Mouse (Mus musculus): ENCODE data around the gene Taar1.

Taar1 gene

DNA sequence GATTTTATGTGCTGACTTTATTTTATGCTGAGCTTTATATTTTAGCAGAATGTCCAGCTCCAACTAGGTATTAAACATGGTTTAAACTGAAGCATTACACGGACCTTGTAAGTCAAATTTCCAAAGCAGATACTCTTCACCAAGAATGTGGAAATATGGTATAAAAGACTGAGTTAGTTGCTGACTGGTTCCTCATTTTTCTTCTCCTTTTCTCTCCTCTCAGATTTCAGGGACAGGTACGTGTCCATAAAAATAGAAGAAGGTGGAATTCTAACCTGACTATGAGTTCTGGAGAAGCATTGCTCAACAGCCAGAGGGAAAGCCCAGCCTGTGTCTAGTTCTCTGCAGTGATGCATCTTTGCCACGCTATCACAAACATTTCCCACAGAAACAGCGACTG lies at the start of gene Taar1:
TSS of gene Taar1 (plus strand) at position 301 of the 400 bp plus-strand sequence.
- no peak for DNase-seq (ENCODE audit: low spot score)

DNA sequence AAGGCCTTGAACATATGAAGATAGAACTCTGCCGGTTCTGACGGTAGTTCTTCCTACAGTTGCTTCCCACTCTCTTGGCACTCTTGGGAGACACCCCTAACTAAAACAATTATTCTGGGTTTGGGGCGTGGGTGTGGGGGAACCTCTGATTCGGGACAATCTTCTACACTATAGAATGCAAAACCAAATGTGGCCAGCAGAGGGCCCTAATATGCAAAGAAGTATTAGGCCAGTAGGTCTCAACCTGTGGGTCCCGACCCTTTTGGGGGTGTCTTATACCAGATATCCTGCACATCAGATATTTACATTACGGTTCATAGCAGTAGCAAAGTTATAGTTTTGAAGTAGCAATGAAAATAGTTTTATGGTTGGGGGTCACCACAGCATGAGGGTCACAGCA lies 39.5 kb upstream of the Taar1 start:
- peak; percentile 24 for DNase-seq (ENCODE audit: low spot score)

DNA sequence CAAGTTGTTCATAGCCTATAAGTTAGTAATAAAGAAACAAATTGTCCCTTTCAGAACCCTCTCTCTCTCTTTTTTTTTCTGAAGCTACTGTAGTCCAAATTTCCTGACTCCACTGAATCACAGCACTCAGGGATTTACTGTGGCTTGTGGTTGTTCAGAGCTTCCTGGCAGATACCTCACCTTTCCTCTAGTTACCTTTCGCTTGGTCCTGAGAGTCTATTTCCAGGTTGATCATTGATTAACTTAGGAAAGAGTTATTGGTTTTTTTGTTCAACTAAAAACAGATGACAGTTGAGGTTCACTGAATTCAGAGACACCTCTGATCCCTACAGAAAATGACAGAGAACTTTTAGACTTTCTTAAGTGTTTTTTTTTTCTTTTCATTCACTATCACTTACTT lies 35.2 kb upstream of the Taar1 start:
- DNase-seq (ENCODE audit: low spot score) = no peak

DNA sequence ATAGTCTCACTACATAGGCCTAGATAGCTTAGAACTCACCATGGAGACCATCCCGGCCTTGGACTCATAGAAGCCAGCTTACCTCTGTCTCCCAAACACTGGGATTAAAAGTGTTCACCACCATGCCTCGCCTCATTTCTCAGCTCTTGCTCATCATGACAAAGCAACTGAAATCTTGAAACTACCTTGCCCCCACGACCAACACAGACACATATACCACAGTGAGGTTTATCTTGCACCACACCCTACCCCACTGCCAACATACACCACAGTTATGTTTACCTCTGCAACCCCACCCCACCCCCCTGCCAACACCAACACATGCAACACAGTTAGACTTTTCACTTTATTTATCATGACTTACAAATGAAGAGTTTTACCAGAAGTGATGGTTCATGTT lies 34.1 kb upstream of the Taar1 start:
- DNase-seq (ENCODE audit: low spot score) = no peak

DNA sequence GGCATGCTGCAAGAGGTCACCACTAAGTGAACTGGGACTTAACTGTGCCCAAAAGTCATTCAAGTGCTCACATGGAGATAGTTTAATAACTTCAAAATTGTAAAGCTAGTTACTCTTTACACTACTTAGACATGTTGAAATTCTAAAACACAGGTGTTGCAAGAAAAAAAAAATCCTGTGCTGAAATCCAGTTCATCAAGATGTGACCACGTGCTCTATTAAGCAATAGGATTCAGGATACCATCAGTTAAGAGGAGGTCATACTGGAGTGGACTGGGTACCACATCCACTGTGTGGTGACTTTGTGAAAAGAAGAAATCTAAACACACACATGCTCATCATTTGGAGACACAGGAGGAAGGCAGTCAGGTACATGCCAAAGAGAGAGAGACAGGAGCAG lies 27.2 kb upstream of the Taar1 start:
- DNase-seq (ENCODE audit: low spot score) = no peak

DNA sequence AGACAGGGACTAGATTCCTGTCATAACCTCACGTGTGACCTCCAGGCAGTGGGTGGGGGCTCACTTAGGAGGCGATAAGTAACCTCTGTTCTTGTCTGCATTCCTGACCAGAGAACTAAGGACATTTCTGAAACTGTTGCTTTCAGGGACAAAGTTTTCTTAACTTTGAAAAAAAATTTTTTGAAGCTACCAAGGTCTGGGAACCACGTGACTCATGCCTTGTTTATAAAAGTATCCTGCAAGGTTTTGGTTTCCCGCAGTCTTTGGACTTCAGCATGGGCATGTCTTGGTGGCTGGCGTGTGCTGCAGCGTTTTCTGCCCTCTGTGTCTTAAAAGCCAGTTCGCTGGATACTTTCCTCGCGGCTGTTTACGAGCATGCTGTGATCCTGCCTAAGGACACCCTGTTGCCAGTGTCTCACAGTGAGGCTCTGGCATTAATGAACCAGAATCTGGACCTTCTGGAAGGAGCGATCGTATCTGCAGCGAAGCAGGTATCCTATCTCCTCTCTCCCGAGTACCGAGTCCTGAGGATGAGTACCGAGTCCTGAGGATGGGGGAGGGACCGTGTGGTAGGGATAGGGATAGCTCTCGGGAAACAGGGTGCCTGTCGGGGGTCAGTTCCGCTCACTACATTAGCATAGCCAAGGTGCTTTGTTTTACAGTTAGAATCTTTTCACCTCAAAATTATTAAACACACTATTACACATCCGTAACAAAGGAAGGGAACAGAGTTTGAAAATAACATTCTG lies 25.4 kb upstream of the Taar1 start, which contains the start of gene Vnn1:
TSS of gene Vnn1 (plus strand) at position 88 of the 749 bp plus-strand sequence.
- no peak for DNase-seq (ENCODE audit: low spot score)

DNA sequence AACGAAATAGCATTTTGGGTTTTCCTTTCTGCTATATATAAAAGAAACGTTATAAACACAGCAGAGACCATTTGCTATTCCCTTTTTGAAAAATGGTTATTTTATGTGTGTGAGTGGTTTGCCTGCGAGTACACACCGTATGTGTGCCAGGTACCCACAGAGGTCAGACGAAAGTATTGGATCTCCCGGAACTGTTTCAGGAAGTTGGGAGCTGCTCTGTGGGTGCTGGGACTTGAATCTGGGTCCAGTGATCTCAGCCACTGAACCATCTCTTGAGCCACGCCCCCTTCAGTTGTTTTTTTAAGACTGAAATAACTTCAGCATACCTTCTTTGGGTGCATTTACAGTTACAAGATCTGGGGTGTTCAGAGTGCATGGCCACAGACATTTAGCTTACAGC lies 24.8 kb upstream of the Taar1 start:
- no peak for DNase-seq (ENCODE audit: low spot score)

DNA sequence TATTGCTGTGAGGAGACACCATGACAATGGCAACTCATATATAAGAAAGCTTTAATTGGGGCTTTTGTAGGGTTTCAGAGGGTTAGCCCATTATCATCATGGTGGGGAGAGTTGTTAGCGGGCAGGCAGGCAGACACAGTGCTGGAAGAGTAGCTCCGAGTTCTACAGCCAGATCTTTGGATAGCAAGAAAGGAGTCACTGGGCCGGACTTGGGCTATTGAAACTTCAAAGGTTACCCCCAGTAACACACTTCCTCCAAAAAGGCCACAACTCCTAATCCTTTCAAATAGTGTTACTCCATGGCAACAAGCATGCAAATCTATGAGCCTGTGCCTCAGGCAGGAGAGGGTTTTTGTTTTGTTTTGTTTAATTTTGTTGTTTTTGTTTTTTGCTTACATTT lies 19.0 kb upstream of the Taar1 start:
- DNase-seq (ENCODE audit: low spot score) = no peak

DNA sequence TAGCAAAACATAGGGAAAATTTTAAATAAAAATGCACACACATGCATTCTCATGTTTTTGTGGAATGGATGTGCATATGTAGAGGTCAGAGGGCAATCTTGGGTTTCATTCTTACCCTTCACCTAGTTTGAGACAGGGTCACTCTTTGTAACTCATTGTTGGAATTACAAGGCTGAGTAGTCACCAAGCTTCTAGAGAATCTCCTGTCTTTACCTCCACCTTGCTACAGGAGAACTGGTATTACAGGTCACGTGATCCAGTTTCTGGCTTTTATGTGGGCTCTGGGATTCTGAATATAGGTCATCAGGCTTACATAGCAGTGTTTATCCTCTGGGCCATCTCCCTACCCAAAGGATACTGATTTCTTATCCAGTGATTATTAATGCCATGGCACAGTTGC lies 14.5 kb upstream of the Taar1 start:
- no peak for DNase-seq (ENCODE audit: low spot score)

DNA sequence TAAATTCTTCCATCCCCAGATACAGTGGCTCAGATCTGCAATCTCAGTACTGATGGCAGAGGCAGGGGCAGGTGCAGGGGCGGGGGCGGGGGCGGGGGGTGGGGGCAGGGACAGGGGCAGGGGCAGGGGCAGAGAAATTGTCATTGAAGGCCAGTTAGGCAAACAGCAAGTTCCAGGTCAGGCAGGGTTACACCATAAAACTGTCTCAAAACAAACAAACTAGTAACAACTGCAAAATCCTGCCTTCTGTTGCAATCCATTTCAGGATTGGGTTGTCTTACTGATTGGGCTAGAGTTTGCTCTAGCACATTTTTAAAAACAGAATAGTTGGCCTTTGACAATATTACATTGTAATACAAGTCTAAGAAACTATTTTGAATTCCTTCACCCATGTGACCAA lies 2.3 kb downstream of the Taar1 start:
- DNase-seq (ENCODE audit: low spot score) = no peak

DNA sequence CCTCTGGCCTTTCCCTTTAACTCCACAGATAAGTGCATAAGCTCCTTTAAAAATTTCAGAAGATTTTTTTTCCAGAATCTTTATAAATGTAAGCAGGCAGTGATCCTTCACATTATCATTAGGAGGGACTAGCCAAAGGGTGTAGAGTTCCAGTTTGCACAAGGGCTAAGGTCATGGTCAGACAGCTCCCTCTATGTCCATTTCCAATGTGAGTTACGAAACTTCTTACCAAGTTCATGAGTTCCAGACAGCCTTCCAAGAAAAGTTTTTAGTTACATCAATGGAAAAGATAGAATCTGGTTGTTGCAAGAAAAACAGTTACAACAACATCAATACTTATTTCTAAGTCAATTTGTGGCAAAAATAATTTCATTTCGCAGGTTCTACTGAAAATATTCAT lies 3.8 kb downstream of the Taar1 start:
- no peak for DNase-seq (ENCODE audit: low spot score)

DNA sequence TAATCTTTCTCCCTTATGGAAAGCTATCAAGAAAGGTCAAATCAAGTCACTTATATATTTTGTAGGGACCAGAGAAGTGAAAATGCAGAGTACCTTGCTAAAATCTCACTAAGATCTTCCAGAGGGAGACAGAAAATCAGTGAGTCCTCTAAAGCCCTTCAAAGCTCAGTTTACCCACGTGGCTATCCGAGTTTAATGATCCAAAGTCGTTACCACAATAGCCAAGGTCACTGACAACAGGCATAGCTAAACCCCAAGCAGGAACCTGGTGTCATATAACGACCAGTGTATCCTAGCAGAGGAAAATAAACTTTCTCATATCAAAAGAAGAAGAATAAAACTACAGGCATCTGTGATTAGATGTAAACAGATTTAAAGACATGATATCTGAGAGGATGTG lies 17.5 kb downstream of the Taar1 start:
- DNase-seq (ENCODE audit: low spot score) = no peak

DNA sequence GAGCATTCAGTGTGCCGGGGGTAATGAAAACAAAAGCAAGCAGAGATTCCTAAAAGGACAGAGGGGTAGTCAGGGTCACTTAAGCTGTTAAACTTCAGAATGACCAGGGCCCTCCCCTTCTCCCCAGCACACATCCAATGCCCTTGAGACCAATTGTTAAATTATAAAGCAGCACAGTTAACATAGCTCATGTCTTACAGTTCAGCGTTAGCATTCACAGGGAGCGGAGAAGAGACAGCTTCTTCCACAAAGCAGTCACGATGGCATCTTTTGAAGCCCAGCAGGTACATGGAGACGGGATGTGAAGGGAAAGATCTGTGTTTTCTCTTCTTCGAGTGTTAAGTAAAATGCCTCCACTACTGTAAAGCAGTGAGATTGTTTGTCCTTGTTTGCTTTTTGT lies 18.2 kb downstream of the Taar1 start, which contains the start of gene Taar2:
TSS of gene Taar2 (plus strand) at position 261 of the 400 bp plus-strand sequence.
- no peak for DNase-seq (ENCODE audit: low spot score)

DNA sequence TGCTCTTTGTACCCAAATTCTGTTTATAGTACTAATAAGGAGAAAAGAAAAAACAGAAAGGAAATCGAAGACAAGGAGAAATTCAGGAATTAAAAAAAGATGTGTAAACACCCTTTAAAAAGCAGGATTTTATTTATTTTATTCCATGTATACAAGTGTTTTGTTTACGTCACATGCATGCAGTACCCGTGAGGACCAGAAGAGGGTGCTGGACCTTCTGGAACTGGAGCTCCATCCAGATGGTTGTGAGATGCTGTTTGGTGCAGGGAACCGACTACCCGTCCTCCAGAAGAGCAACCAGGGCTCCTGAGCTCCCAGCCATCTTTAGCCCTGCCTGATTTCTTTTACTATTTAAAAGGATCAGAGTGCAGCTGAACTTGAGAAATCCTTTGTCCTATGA lies 22.3 kb downstream of the Taar1 start:
- DNase-seq (ENCODE audit: low spot score) = no peak

DNA sequence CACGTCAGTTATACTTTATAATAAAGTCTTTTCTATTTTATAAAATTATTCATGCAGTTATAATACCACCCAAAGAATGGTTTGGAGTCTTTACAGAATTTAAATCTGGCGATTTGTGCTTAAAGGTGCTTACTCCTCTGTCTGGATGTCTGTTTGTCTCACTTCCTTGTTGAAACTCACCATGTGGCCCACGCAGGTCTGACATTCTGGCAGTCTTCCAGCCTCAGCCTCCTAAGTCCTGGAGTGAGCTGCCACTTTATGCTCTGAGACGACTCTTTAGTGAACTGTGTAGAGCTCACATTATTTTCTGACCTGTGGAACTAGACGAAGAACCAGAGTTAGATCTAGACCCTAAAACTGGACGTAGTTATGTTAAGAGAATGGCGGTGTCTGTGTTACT lies 27.9 kb downstream of the Taar1 start:
- no peak for DNase-seq (ENCODE audit: low spot score)

DNA sequence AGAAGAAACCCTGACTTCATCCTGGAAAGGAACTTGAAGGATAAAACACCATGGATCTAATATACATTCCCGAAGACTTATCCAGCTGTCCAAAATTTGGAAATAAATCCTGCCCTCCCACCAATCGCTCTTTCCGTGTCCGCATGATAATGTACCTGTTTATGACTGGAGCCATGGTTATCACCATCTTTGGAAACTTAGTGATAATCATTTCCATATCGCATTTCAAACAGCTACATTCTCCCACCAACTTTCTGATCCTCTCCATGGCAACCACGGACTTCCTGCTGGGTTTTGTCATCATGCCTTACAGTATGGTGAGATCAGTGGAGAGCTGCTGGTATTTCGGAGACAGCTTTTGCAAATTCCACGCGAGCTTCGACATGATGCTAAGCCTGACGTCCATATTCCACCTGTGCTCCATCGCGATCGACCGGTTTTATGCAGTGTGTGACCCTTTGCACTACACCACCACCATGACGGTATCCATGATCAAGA lies 29.4 kb downstream of the Taar1 start, which contains the start of gene Taar3:
TSS of gene Taar3 (plus strand) at position 51 of the 498 bp plus-strand sequence.
- no peak for DNase-seq (ENCODE audit: low spot score)

DNA sequence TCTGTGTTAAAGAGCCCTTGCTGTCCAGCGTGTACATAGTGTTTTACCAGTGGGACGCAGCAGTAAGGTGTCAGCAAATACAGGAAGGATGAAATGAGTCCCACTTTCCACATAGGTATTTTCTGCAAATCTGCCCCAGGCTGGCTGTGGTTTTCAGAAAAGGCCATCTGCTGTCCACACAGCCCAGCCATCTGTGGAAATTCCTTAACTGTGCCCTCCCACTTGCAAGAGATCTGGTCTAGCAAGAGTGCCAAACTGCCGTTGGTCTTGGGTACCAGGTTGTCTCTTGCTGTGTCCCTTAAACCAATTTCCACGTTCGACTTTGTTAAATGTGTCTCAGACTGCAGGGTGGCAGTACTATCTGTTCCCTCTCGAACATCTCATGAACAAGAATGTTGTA lies 31.6 kb downstream of the Taar1 start:
- DNase-seq (ENCODE audit: low spot score) = no peak

DNA sequence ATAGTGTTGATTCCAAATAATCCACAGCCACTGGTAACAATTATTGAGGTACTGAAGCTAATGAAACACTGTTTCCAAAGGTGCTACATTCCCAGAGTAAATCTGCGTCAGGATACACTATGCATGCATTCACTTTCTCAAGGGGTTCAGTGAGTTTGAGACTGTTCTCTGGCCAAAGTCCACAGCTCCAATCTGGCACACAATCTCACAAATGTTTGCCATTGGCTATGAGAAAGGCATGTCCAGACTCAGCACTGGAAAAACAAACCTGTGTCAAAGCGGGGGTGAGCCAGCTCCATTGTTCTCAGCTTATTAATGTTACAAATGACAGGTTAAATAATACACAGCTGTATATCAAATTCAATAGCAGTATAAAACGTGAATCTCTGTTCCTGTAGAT lies 38.9 kb downstream of the Taar1 start:
- no peak for DNase-seq (ENCODE audit: low spot score)

DNA sequence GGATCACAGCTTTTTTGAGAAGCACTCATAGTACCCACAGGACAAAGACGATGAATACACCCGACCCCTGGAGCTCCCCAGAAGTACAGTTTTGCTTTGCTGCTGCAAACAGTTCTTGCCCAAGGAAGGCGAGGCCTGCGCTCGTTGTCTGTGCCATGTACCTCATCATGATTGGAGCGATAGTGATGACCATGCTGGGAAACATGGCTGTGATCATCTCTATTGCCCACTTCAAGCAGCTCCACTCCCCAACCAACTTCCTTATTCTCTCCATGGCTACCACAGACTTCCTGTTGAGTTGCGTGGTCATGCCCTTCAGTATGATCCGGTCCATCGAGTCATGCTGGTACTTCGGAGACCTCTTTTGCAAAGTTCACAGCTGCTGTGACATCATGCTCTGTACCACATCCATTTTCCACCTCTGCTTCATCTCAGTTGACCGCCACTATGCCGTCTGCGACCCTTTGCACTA lies 40.3 kb downstream of the Taar1 start, which contains the start of gene Taar4:
TSS of gene Taar4 (plus strand) at position 51 of the 472 bp plus-strand sequence.
- DNase-seq (ENCODE audit: low spot score) = no peak

DNA sequence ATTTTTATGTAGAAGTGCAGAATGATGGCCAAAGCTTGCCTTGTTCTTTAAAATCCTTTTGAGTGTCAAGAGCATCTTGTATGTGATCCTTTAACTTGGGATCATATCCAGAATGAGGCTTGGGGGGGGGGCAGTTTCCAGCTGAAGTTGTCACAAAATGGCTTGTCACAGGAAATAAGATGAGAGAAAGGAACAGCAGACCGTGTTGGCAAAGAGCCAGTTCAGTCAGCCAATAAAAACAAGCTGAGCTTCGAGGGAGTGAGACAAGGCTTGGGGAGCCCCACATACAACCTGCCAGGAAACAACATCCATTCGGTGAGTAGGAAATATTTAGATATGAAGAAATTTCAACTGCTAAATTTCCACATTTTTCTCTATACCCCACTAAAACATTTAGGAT lies 43.3 kb downstream of the Taar1 start:
- DNase-seq (ENCODE audit: low spot score) = no peak

DNA sequence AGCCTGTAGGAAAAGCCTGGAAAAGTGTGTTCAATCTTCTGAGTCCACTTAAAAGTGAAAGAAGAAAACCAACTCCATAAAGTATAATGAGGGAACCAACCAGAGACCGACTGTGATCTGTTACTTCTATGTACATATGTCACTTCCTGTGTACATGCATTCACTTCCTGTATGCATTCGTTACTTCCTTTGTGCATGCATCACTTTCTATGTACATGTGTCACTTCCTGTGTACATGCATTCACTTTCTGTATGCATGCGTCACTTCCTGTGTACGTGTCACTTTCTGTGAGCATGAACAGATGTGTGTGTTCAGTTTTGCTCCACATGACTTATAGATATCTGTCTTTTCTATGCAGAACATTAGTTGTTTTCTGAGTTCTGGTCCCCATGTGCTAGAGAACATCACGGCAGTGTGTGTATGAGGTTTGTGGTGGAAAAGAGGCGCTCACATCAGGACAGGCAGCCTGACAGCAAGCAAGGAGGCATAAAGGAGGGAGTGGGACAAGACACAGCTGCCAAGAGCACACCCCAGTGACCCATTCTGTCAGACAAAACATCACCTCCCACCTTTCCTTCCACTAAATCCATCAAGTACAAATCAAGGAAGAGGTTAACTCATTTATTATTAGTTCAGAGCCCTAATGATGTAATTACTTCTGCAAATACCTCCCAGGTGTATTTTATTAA lies 44.9 kb downstream of the Taar1 start:
- DNase-seq (ENCODE audit: low spot score) = no peak

DNA sequence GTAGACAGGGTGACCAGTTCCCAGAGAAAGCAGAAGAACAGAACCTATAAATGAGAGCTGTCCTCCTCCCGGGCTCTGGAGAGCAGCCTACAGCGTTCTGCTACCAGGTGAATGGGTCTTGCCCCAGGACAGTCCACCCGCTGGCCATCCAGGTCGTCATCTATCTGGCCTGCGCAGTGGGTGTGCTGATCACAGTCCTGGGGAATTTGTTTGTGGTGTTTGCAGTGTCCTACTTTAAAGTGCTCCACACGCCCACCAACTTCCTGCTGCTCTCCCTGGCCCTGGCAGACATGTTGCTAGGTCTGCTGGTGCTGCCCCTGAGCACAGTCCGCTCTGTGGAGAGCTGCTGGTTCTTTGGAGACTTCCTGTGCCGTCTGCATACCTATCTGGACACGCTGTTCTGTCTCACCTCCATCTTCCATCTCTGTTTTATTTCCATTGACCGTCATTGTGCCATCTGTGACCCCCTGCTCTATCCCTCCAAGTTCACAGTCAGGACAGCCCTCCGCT lies 50.6 kb downstream of the Taar1 start, which contains the start of gene Taar5:
TSS of gene Taar5 (plus strand) at position 51 of the 510 bp plus-strand sequence.
- no peak for DNase-seq (ENCODE audit: low spot score)

Data from urinary bladder, postnatal 25 days (tissue).